Mouse (Mus musculus) megakaryocyte, embryonic 14.5 days (primary cell): ENCODE results near the gene Epha4.

ENCODE experiments used
- FLI1 ChIP-seq: IDR thresholded peaks from 2 replicates; pipeline ENCODE4 v1.6.1; 2012; ENCODE audit warnings: low read length, inconsistent platforms, mixed read lengths
- GATA1 ChIP-seq: IDR thresholded peaks from 3 replicates; pipeline ENCODE4 v1.6.1; 2012; ENCODE audit warnings: mixed read lengths, low read length, inconsistent platforms, borderline replicate concordance

DNA sequence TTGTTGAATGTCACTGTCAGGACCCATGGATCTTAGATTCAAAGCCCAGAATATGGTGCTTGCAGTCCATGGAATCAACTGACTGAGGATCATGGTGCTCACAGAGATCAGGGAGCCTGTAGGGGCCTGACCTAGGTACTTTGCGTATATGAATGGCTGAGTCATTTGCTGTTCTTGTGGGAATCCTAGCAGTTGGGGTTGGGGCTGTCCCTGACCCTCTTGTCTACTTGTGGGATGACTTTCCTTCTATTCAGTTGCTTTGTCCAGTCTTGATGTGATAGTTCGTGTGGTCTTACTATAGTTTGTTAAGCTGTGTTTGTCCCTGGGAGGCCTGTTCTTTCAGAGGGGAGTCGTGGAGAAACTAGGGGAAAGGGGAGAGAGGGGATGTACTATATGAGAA, 149.0 kb downstream of the Epha4 start:
- TF ChIP-seq FLI1 (no peak), GATA1 (no peak)
